Mouse (Mus musculus) ovary, postnatal 10 days (tissue): ENCODE results near the gene Srcin1.

Source experiments
- DNase-seq: peaks from one replicate; pipeline ENCODE4 v3.0.0; 2022; ENCODE audit warnings: low spot score

Srcin1 gene

DNA sequence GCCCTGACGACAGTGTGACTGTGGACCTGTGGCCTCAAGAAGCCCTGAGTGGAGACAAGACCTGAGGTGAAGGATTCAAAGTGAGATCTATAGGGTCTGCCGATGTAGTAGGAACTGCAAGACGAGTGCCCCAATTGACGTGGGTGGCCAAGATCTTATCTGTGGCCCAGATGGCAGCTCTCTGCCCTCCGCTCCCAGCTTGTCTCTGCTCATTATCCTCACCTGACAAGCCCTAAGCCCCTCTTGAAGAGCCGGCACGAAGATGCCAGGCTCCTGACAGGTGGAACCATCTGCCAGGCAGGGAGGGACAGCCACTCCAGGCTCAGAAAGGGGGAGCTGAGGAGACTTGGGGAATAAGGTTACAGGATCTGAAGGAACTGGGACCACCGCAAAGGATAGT is 43.6 kb downstream of the Srcin1 start:
- no peak for DNase-seq

DNA sequence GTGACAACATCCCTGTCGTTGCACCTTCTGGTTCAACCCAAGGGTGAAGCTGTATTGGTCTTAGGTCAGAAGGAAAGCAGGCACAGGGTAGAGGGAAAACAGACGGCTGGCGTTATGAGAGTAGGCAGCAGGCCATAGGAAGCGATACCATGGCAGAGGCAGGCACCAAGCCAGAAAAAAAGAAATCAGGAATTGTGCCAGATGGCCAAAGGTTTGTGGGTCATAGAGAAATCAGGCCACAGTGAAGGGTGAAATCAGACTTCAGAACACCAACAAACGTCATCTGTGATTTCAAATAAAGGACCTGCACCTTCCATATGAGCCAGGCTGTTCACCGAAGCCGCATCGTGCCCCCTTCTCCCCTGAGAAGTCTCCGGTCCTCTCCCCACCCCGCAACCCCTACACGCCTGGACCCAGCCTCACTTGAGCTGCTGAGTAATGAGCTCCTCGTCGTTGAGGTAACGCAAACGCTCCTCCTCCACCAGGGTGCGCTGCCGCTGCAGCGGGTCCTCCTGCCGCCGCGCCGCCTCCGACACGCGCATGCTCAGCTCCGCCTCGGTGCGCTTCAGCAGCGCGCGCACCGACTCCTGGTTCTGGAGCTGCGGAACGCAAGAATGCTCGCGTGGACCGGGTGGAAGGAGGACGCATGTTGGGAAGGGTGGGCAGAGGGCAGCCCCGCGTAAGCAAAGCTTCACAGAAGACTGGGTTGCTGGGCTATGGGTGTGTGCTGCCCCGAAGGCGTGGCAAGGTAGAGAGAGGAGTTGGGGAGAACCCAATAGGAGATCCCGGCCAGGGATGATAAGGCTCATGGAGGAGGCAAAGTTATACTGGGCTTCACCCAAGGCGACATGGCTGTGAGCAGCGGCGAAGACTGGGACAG is 44.4 kb downstream of the Srcin1 start:
- peak; percentile 77 for DNase-seq

DNA sequence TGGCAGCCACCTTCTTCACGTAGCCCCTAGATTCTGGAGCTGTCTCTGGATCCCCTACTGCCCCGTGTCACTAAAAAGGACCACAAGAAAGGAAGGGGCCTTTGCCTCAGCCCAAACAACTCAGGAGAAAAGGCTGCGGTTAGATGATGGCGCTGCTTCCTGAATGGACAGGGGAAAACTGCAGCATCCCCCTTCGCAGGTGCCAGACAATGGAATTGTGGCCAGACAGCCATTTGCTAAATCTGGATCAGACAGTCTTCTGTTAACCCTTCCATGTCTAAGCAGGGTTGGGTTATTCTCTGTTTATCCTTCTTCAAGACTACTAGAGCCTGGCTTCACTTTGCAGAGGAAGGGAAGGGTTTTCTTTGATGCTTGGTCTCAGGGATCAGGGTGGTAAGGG is 45.0 kb downstream of the Srcin1 start:
- no peak for DNase-seq

DNA sequence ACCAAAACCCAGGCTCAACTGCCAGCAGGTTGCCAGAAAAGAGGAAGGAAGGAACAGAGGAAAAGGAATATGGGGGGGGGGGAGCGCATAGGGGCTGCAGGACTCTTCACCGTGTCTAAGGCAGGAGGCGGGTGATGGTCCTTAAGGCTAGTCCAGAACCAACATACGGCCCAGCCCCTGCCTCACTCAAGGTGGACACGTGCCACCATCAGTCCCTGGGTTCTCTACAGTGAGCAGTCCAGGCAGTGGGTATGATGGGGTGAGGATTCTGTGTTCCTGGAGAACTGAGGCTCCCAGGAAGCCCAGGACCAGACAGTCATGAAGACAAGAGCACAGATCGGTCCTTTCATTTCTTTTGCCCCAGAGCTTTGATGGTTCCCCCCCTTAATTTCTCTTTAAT is 45.9 kb downstream of the Srcin1 start:
- DNase-seq = no peak

DNA sequence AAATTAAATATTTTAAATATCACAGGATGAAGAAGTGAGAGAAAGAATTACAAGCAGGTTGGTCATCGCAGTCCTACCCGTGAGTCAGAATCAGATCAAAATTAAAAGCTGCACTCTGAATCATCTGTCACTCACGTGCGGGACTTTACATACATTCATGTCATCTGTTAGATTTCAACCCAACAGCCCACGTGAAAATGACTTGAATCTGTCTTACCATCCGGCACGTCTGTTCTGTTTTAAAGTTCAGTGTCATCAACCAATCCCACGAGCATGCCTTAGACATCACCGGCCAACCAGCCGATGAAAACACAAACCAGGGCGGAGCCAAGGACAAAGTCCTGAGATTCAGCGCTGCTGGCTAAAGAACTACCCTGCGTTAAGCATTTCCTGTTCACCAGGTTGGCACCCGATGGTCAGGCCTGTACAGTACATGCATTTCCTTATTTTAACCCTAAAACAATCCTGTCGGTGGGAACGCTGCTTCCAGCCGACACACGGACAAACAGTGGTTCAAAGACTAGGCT is 47.6 kb downstream of the Srcin1 start:
- no peak for DNase-seq

DNA sequence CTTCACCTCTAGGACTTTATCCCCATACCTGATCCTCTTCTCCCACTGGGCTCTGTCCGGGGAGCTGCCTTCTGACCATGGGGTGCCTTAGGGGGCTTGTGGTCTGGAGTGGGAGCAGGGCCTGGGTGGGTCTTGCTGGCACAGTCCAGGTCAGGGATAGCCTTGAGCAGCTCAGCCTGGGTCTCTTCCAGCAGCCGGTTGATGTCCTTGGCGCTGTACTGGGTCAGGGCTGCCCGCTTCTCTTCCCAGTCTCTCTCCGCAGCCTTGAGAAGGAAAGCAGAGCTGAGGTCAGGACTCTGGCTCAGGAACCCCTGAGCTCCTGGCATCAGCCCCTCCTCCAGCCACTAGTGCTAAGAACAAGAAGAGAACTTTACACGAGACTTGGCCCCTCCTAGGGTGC is 50.7 kb downstream of the Srcin1 start:
- DNase-seq = no peak

DNA sequence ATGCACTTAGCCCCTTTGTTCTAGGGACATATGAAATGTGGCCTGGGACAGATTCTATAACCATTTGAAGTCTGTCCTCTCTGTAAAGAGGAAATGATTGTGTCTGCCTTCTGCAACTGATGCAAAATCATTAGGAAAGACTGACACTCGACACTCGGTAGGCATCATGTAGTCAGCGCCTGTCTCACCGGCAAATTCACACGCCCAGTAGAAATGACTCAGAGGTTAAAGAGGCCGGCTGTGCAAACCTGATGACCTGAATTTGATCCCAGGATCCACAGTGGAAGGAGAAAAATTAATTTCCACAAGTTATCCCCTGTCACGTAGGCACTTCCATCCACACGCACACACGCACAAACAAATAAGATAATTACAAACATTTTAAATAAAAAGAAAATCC is 51.7 kb downstream of the Srcin1 start:
- DNase-seq = no peak

DNA sequence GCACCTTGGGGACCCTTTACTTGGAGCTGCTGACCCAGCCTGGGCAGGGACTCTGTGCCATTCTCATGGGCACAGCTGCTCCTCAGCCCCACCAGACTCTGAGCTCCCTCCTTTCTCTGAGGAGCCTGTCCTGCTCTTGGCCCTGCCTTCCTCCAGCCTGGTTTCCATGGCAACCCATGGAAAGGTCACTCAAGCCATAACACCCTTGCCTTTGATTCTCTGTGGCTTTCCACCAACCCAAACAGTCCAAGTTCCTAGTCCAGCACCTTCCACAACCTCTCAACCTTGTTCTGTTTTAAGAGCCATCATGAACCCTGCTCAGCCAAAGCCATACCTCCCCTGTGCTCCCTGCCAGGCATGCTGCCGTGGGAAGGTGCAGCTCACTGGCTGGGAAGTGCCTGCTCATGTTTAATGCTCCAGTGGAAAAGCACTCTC is 52.1 kb downstream of the Srcin1 start:
- no peak for DNase-seq

DNA sequence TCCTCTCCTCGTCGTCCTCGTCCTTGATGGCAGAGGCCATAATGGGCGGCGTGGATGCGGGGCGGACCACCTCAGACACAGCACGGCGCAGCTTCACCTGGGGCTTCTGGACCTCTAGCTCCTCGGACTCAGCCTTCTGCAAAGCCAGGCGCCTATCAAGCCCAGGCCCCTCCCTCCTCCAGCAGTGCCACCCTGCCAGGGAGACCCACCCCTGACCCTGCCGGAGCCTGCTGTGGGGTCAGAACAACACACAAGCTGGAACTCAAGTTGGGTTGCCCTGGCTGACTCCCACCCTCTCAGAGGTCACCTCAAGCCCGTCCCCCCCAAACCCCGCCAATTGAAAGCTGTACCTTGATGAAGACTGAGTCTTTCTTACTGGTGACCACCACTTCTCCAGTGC is 52.9 kb downstream of the Srcin1 start:
- DNase-seq = no peak

DNA sequence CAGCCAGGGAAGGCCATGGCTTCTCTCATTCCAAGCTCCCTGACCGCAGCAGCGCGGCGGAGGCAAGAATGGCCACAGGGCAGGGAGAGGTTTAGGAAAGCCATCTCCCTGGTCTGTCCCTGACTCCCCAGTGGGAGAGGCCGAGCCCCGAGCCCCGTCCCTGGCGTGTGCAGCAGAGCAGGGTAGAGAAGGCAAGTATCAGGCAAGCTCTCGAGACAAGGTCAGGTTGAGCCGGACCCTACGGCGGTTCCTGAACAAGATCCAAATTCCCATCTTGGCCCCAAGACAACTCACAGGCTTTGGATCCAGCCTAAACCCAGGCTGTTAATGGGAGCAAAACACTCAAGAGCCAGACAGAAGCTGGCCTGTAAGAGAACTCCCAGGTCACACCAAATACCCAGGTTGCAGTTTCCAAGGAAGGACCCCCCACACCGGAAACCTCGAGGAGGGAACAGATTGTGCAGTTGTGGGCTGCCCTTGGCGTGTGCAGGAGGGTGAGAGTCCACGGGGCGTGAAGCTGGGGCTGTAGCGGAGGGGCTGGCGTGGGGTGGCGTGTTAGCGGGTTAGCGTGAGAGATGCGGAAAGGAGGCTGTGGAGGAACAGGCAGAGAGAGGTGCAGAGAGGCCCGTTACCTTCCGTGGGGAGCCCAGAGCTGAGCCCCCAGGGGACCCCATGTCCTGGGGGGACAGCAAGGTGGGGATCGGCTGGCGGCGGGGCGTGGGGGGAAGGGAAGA is 54.1 kb downstream of the Srcin1 start:
- no peak for DNase-seq

DNA sequence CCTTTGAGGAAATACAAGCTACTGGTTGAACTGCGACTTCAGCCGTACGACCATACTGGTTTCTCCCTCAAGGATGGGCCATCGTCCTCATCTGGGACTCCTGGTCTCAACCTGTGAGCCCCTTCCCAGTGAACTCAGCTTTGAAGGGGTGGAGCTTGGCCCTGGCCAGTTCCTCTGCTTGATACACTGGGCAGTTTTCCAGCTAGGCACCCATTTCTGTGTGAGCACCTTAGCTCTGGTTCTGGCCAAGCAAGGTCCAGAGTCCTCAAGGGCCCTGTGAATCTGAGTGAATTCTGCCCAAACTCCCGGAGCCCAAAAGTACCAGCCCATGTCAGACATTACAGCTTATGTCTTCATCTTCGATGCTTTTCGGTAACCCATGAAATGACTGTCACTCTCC is 55.4 kb downstream of the Srcin1 start:
- no peak for DNase-seq

DNA sequence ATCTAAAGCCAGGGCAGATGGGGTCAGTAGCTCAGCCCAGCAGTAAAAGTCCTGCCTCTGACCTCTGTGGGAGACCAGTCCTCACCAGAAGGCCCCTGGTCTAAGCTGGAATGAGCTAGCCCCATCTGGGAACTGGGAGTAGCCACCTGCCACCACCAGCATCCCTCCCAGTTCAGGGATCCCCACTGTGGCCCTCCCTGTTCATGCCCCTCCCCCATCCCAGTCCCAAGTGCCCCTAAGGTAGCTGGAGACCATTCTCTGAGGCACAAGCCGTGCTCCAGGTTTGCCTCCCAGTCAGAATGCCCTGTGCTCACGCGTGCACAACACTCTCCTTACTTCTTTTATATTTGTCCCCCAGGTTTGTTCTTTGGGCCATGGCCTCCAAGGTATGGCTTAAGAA is 62.9 kb downstream of the Srcin1 start:
- DNase-seq = no peak

DNA sequence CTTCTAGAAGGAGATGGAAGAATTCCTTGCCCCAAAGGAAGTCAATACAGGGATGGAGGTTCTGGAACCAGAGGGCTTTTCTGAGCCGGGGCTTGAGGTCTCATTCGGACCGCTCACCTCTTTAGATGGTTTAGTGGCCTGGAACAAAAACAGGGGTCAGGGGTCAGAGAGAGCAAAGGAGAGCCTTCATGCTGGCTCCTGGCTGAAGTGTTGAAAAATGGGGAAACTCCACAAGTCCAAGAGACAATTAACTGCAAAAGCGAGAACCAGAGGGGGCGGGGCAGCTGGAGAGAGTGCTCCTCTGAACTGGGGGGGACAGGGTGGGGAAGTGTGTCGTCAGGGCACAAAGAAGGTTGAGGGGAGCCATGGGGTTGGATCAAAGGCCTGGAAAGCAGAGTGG is 63.5 kb downstream of the Srcin1 start:
- DNase-seq = no peak

DNA sequence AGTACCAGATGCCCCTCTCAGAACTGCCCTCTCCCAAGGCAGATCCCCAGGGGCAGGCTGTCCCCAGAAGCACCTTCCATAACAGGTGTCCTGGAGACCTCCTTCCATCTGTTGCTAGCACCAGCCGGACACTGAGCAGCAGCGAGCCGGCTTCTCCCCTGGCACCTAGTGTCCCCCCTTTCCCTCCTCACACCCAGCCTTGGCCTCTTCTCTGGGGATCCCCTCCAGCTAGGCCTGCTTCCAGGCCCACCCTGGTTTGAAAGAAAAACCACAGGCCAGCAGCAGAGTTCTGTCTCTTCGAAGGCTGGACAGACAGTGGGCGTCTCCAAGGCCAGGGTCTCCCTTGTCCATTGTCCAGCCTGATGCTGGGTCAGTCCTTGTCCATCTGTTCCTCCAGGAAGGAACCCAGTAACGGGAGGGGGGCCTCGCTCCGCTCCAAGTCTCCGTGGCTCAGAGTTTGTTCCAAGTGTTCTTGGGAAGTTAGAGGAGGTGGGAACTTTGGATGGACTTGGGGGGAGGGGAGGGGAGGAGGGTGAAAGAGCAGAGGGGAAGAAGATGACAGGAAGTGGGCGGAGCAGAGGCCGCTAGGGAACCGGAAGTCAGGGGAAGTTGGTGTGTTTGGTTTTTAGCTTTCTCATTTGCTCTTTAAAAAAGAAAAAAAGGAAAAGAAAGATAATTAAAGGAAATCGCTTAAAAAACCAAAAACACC is 64.2 kb downstream of the Srcin1 start:
- no peak for DNase-seq

DNA sequence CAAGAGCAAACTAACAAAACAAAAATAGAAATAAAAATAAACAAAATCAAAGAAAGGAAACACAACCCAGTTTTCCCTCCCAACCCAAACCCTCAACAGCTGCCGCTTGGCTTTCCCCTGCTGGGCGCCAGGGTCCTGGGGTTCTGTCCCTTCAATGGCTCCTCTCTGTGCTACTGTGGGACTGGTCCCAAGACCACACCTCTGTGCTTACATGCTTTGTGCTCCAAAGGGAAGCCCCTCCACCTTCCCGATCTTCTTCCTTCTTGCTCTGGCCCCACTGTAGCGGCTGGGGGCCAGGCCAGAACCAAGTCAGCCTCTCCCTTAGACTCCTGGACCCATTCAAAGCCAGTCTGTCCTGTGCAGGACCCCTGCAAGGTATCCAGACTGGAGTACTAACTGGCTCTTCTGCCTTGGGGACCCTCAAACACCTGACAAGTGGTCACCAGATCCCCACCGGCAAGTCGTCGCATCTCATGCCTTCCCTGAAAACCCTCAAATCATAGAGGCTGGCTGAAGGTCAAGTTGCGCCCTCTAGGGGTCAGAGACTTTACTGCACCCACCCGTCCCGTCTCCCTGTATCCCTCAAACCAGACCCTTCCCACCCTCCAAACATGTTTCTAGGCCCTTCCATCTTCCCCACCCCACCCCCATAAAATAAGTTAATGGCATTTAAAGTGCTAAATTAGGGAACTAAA is 64.9 kb downstream of the Srcin1 start:
- DNase-seq = peak; percentile 54

DNA sequence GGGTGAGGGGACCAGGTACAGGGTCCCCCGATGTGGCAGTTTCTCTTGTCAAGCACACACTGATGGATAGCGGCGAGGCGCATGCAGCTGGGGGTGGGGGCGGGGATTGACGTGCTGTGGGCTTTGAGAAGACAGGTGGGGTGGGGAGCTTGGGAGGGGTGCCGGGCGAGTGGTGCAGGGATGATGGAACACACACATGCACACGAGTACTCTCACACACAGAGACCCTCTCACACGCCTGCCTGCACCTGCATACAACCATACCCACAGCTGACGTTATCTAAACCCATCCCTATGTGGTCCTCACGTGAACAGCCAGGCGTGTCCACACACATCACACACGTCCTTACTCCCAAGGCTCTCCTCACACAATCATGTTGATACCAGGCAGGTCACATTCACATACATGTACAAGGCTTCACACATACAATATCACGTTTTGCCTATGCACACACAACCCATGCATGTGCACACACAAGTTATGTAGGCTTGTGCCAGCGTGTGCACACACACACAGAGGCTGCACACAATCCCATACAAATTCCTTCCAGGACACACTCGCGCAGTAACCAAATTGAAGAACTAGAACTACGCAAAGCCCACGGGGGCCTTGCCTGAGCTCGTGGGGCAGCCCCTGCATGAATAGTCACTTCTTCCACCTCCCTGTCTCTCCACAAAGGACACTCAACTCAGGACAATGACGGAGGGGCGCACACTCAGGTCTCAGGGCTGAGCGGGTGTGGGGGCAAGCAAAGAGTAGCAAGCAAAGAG is 66.1 kb downstream of the Srcin1 start:
- no peak for DNase-seq

DNA sequence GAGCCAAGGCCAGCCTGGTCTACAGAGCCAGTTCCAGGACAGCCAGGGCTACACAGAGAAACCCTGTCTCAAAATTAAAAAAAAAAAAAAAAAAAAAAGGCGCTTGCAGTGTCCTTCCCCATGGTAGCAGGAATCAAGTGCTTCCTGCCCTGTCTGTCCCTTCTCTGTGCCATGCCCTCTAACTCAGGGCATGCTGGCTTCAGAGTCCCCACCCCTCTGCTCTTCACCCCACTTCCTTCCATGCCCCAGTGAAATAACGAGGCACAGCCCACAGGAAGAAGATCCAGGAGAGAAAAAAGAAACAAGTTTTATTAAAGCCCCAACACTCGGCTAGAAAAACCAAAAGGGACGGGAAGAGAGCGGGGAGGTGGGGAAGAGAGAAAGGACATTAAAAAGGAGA is 66.9 kb downstream of the Srcin1 start:
- no peak for DNase-seq

DNA sequence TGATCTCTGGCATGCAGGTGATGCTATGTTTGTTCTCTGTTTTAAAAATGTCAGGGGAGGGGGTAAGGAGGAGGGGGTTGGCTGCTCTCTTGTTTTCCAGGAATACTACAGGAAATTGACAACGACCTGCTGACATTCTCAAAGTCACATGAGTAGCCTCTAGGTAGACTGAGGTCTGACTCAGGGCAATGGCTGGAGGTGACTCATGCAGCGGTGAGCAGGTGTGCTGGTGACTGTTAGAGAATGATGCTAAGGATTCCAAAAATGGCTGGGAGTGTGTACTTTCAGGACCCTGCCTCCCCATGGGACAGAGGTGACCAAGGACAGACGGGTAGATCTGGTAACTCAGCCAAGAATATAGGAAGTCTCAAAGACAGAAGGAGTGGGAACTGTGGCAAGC is 67.8 kb downstream of the Srcin1 start:
- DNase-seq = no peak

DNA sequence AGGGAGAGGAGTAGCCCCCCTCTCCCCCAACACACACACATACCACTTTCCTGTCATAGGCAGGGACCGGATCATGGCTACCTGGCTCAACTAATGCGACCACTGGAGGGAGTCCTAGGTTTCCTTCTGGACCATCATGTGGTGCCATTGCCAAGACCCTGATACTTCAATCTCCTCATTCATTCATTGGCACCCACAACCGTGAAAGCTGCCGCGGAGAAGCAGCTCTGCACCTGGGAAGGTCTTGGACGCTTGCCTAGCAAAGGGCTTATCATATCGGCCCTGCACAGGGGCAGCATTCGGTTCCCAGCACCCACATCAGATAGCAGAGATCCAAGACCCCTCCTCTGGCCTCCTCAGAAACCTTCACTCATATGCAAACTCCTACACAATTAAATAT is 69.7 kb downstream of the Srcin1 start:
- DNase-seq = no peak

DNA sequence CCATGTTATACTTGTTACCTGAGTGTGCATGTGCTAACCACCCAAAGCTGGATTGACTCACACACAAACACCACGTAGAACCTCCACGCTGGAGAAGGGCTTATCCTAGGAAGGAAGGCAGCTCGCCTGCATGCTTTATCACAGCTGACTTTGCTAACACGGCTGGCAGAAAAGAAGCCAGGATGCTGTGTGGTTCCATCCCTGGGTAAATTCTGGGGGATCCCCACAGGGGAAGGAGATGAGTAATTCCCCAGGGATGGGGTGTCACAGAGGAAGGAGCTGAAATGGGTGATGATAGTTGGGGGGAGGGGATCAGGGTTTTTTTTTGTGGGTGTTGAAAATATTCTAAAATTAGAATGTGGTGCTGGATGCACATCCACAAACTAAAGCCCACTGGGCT is 70.2 kb downstream of the Srcin1 start:
- DNase-seq = no peak

DNA sequence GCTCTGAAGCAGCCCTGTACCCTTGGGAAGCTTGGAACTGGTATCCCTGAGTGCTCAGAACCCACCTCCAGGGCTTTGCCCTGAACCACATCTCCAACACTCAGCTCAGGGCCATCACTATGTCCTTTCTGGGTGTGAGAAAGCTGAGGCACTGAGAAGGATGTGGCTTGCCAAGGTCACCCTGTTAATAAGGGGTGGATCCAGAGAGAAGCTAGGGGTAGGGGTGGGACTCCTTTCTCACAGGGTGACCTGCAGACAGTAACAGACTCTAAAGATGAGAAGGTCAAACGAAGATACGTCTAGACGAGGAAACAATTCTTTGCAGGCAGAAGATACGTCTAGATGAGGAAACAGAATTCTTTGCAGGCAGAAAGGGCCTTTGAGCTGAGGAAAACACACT is 73.1 kb downstream of the Srcin1 start:
- DNase-seq = no peak
